Mouse (Mus musculus) activated CD4-positive, CD25-positive, alpha-beta regulatory T cell, adult 9 weeks (primary cell): ENCODE results near the gene Gnao1. TPM values are rescaled to one million over a fixed set of nuclear protein-coding genes. Genes with fewer than 3 reads are reported as not detected.

ENCODE experiments used
- polyA plus RNA-seq: library from polyadenylated mRNA; unstranded; fragments of 100-300 nt; shearing (Covaris generic); gene quantifications from one replicate; pipeline ENCODE4 v1.2.1, GENCODE M21; 2017

Gnao1 gene
- polyA plus RNA-seq: 0.24 TPM

DNA sequence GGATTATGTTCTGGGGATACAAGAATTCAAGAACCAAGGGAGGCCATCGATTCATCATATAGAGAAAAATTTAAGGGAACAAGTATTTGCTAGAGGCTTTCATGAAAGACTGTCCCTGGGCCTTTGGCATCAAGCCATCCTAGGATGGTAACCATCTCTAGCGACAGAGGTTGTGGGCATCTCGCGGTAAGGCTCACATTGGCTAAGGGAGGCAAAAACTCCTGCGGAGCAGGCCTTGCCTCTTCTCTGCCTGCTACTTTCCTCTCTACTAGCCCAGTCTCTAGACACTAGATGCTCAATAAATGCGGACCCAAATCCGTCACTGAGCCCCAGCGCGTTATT is at the start of gene Gnao1:
Gnao1 (plus strand) TSS at position 281 of the 342 bp plus-strand sequence.

GRCm38 (mm10) chr8:94012013-94012951 is 202.5 kb downstream of the Gnao1 start, which contains the start of gene Amfr:
Gene Amfr, minus strand, starts transcription at chr8:94012842.

Other genes starting within 250 kb of the Gnao1 start
- gene Amfr, start 202.9 kb downstream of the Gnao1 start, polyA plus RNA-seq: 14.2 TPM
- 124 TPM for gene Nudt21, start 227.1 kb downstream of the Gnao1 start, polyA plus RNA-seq
- 19.5 TPM for gene Ogfod1, start 227.2 kb downstream of the Gnao1 start, polyA plus RNA-seq